Mouse (Mus musculus): ENCODE data around the gene Fgfrl1.

Fgfrl1 gene

GRCm38 (mm10) chr5:108692271-108692670 is at the start of gene Fgfrl1:
Gene Fgfrl1 (plus strand): TSS chr5:108692382.
- DNase-seq (ENCODE audit: low read depth, low spot score): peak; percentile 76

- no peak for DNase-seq (ENCODE audit: low read depth, low spot score)
These were observed 48.5 kb upstream of the Fgfrl1 start for GRCm38 (mm10) chr5:108643674-108644073.

- DNase-seq (ENCODE audit: low read depth, low spot score): no peak
These were observed 46.4 kb upstream of the Fgfrl1 start for GRCm38 (mm10) chr5:108645651-108646342.

DNA sequence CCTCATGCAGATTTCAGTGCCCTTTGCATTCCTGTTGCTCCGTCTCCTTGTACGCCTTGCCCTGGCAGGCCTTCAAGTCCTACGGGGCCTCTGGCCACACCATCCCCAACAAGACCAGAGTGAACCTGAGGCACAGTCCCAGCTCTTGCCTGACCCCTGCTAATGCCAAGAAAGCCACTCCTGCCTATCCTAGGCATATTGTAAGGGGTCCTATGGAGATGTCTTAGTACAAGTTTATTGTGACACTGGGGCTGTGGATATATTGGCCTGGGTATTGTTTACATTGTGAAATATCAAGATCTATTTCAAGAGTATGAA is 45.9 kb upstream of the Fgfrl1 start:
- no peak for DNase-seq (ENCODE audit: low read depth, low spot score)

DNA sequence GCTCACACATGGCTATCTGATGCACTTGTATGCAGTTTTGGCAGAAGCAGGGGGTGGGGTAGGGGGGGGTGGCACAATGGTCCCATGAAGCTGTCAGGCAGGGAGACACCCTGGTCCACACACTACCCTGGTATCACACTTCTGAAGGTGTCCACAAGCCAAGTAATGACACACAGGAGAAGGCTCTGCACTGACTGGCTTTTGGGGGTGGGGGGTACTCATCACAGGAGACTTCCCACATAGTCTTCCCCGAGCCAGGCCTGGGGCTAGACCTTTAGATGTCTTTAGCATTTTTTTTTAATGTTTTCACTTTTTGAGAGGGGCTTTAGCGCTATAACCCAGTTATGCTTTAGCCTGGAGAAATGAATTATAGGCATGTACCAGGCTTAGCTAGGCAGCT is 44.9 kb upstream of the Fgfrl1 start:
- DNase-seq (ENCODE audit: low read depth, low spot score): no peak

DNA sequence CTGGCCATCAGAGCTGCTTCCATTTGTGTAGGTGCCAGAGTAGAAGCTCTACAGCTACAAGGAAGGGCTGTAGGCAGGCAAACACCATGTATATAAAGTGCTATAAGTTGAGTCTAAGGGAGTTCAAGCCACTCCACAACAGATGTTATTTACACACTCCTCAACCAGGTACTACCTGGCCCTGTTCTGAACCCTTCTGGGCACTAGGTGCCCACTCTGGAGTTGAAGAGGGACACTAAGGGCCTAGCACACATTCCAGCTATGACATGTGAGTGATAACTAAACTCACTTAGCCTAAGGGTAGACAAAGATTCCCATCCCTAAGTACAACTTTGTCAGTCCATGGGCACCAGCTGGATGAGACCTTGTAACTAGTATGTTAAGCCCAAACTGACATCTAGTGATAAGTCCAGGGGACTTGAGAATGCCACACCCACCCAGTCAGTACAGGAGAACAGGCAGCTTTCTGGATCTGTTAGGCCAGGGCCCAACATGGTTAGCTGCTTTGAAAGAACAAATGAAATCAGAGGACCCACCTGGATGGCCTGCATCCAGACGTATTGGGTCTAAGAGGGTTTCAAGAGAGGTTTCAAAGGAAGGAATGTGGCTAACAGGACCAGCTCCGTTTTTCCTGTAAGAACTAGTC is 44.2 kb upstream of the Fgfrl1 start:
- DNase-seq (ENCODE audit: low read depth, low spot score): no peak

DNA sequence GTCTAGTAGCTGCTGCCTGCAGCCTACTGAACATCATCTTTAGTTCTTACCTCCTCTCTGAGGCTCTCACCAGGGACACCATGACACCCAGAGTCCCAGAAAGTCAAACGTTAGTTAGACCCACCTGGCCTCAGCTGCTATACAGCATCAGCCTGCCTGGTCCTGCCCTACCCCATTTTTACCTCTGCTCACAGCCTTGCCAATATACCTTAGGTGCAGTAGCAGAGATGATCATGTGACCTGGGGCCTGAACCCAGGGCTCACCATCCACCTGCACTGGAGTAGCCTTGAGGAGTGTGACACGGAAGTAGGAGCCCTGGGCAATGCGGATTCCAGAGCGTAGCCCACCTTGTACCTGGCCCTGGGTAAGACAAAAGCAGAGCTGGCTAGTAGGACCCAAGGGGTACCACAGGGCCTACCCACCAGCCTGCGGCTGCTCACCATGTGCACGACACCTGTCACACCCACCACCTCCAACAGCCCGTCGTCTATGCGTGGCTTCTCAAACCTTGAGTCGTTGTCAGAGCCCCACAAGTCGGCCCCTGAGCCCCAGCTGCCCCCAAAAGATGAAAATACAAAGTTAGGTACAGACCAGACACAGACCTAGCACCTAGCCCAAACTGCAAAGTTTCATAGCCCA is 43.1 kb upstream of the Fgfrl1 start:
- DNase-seq (ENCODE audit: low read depth, low spot score): no peak

- no peak for DNase-seq (ENCODE audit: low read depth, low spot score)
These were observed 41.8 kb upstream of the Fgfrl1 start for GRCm38 (mm10) chr5:108650341-108650740.

GRCm38 (mm10) chr5:108651136-108651720 is 41.0 kb upstream of the Fgfrl1 start:
- no peak for DNase-seq (ENCODE audit: low read depth, low spot score)

DNA sequence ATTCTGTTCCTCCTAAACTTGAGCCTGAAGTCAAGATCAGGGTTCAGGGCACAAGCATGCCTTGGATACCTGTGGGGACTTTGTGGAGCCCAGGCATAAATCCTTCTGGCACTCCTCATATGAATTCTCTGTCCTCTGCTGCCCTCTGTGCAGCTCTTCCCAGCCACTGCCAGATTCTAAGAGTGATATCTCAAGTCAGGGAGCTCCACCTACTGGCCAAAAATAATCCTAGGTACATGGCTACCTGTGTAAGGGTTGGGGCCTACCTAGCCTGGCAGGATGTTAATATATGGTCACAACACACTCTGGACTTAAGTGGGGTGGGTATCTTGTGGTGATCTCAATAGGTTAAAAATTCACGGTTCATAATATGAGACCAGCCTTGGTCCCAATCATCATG is 40.4 kb upstream of the Fgfrl1 start:
- DNase-seq (ENCODE audit: low read depth, low spot score): peak; percentile 86

DNA sequence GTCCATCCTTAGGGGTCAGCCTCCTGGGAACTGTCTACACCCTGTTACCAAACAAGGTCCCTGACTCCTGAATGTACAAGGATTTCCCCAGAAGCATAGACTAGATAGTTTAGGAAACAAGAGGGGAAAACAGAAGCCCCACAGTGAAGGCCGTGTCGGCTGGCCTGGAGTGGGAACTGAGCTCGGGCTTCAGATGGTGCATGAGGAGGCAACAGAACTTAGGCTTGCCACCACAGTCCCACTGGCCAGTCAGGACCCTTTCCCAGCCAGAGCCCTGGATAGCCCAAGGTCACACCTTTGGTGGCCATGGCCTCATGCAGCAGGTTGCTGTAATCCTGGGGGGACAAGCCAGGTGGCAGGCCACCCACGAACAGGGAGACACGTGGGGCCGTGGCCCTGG is 38.8 kb upstream of the Fgfrl1 start:
- DNase-seq (ENCODE audit: low read depth, low spot score): no peak

GRCm38 (mm10) chr5:108654444-108654990 is 37.7 kb upstream of the Fgfrl1 start:
- DNase-seq (ENCODE audit: low read depth, low spot score): no peak

DNA sequence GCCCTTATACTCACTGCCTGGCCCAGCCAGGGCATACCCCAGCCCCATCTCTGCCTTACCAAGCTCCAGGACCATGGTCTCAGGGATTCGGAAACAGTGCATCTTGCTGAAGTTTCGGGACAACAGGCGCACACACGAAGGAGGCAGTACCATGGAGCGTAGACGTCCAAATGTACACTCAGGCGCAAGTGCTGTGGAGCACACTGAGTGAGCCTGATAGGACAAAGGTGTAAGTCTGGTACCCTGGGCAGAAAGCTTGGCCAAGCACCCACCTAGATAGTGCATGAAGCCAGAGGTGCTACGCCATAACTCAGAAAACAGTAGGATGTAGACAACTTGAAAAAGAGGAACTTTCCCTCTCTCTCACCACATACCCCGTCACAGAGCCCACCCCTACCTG is 36.8 kb upstream of the Fgfrl1 start:
- no peak for DNase-seq (ENCODE audit: low read depth, low spot score)

DNA sequence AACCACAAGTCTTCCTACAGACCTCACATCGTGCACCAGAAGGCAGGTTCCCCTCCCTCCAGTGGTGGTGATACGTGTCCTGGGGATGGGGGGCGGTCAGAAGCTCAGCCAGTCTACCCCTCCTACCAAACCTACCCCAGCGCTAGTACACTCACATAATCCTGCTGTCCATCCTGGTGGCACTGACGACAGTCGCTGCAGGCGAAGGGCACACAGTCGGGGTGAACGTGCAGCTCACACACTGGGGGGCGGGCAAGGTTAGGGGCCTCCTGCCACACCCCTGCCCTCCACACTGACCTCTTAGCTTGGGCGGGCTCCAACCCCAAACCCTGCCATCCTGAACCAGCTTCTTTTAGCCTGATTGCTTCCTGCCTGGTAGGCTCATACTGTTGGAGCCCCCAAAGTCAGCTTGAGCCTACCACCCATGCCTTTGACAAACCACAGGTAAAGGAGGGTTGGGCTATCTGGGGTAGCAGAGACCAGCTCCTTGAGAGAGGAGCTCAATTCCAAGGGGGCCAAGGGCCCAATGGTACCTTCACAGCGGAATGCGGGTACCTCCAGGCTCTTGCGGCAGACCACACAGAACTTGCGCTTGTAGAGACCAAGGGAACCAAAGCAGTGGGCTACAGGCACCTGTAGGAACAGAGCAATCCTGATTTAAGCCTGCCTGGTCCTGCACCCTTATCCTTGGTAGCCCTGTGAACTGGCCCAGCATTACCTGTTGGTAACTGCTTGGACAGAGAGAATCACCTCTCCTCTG is 36.1 kb upstream of the Fgfrl1 start:
- no peak for DNase-seq (ENCODE audit: low read depth, low spot score)

DNA sequence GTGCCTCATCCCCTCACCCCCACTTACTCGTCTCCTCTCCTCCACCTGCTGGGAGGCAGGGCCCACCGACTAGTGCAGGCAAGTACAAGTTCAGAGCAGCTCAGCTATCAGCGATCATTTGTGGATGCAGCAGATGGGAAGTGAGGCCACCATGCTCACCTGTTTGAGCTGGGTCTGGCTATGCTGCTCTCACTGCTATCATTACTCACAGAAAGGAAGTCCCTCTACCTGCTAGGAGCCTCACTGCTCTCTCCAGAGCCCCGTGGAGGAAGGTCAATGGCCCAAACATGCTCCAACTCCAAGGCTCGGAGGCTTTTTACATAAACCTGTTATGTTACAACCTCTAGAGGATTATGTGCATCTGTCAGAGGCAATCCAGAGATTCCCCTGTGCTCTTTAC is 34.8 kb upstream of the Fgfrl1 start:
- no peak for DNase-seq (ENCODE audit: low read depth, low spot score)

GRCm38 (mm10) chr5:108658611-108659010 is 33.6 kb upstream of the Fgfrl1 start:
- no peak for DNase-seq (ENCODE audit: low read depth, low spot score)

GRCm38 (mm10) chr5:108659698-108660631 is 32.2 kb upstream of the Fgfrl1 start, which contains the start of gene Idua:
Gene Idua (plus strand): TSS chr5:108660331.
- no peak for DNase-seq (ENCODE audit: low read depth, low spot score)

- DNase-seq (ENCODE audit: low read depth, low spot score): peak; percentile 73
These were observed 31.4 kb upstream of the Fgfrl1 start for GRCm38 (mm10) chr5:108660632-108661268.

- no peak for DNase-seq (ENCODE audit: low read depth, low spot score)
These were observed 29.4 kb upstream of the Fgfrl1 start for GRCm38 (mm10) chr5:108662772-108663171.

- DNase-seq (ENCODE audit: low read depth, low spot score): no peak
These were observed 27.1 kb upstream of the Fgfrl1 start for GRCm38 (mm10) chr5:108665066-108665465.
